Mouse (Mus musculus) embryonic facial prominence, embryonic 15.5 days (tissue): ENCODE results near the gene Snrk. TPM values are rescaled to one million over a fixed set of nuclear protein-coding genes. Genes with fewer than 3 reads are reported as not detected.

ENCODE experiments used
- ATAC-seq: fragments of 200-750 bp; cut with Nextera tagmentation; 2 replicates; pipeline ENCODE4 v1.8.0; 2017; ENCODE audit warnings: low read depth, moderate TSS enrichment; ENCODE audit not compliant: insufficient number of reproducible peaks, low FRiP score, low TSS enrichment
- H3K27ac ChIP-seq: fragments of 300-500 bp; sonication (generic); replicated peaks from 2 replicates; pipeline ENCODE4 v1.5.1; 2015; ENCODE audit warnings: mild to moderate bottlenecking, inconsistent platforms
- H3K27me3 ChIP-seq: fragments of 300-500 bp; sonication (generic); 2 replicates; pipeline ENCODE4 v1.6.1; 2015; ENCODE audit warnings: inconsistent platforms
- H3K36me3 ChIP-seq: fragments of 300-500 bp; sonication (generic); 2 replicates; pipeline ENCODE4 v1.6.1; 2015; ENCODE audit warnings: mild to moderate bottlenecking, inconsistent platforms
- H3K4me1 ChIP-seq: fragments of 300-500 bp; sonication (generic); 2 replicates; pipeline ENCODE4 v1.6.1; 2015; ENCODE audit warnings: inconsistent platforms
- H3K4me2 ChIP-seq: fragments of 300-500 bp; sonication (generic); replicated peaks from 2 replicates; pipeline ENCODE4 v1.6.1; 2015; ENCODE audit warnings: mild to moderate bottlenecking, inconsistent platforms
- H3K4me3 ChIP-seq: fragments of 300-500 bp; sonication (generic); replicated peaks from 2 replicates; pipeline ENCODE4 v1.5.1; 2015; ENCODE audit warnings: mild to moderate bottlenecking, inconsistent platforms
- H3K9ac ChIP-seq: fragments of 300-500 bp; sonication (generic); 2 replicates; pipeline ENCODE4 v1.6.1; 2015; ENCODE audit warnings: inconsistent platforms
- H3K9me3 ChIP-seq: fragments of 300-500 bp; sonication (generic); replicated peaks from 2 replicates; pipeline ENCODE4 v1.6.1; 2016; ENCODE audit warnings: inconsistent platforms
- WGBS: fragments of 180-500 bp; shearing (Covaris S2); methylation state at CpG from one replicate; pipeline ENCODE4 v1.1.7; 2015; 5-methylcytosine and 5-hydroxymethylcytosine counted together
- polyA plus RNA-seq: library from polyadenylated mRNA; unstranded; fragments of >200 nt; fragmentation: Nextera tagmentation; extraction: Ambion mirVana; gene quantifications from 2 replicates; pipeline ENCODE4 v1.2.1, GENCODE M21; 2015

The Snrk gene
- polyA plus RNA-seq, 1 experiment from 2014 or later = 61.5 TPM

DNA sequence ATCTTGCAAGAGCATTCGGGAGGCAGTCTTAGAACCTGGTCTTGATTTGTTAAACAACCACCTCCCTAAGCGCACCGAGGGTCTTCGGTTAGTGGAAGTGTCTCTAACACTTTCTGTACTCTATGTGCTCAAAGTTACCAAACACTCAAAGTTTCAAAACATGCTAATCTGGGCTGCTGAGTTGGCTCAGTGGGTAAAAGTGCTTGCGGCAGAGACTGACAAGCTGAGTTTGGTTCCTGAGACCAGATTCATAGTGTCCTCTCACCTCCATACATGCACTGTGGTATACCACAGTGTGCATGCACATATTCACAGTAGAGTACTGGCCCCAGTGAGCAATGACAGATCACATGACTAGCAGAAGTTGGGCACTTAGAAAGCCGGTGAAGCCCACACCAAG is 30.0 kb upstream of the Snrk start:
- no peak overlapping the region for H3K4me3 ChIP-seq
- H3K9ac ChIP-seq = no peak overlapping the region
- no peak overlapping the region for H3K27ac ChIP-seq
- H3K36me3 ChIP-seq = no peaks in the 10 kb centered on the region
- no peak for ATAC-seq
- H3K27me3 ChIP-seq = no peaks in the 10 kb centered on the region
- H3K4me2 ChIP-seq = no peak overlapping the region
- WGBS = 89% methylated on average over 6 of the region's 6 CpGs
- no peaks in the 10 kb centered on the region for H3K9me3 ChIP-seq
- peaks cover 8% of the 10 kb centered on the region; the same call in 1 of the 2 replicates for H3K4me1 ChIP-seq

DNA sequence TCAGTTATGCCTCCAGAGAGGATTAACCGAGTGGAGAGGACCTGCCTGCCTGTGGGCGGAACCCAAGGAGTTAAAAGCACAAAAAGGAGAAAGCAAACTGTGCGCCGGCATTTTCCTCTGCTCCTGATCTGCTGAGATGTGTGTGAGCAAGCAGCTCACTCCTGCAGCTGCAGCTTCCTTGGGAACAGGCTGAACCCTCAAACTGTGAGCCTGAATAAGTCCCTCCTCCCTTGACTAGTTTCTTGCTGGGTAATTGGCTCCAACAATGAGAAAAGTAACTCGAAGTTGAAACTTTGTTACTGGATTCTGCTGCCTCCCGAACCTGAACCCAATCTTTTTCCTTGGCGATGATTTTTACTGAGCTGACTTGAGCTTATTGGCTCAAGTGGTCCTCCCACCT is 25.9 kb upstream of the Snrk start:
- Histone ChIP-seq H3K9me3 (no peaks in the 10 kb centered on the region), H3K36me3 (no peaks in the 10 kb centered on the region), H3K4me1 (peaks cover 6% of the 10 kb centered on the region; the same call in 1 of the 2 replicates), H3K27me3 (no peaks in the 10 kb centered on the region), H3K27ac (no peak overlapping the region), H3K4me2 (no peak overlapping the region), H3K4me3 (no peak overlapping the region), H3K9ac (no peak overlapping the region)
- 52% methylated on average over 7 of the region's 7 CpGs for WGBS
- no peak for ATAC-seq

DNA sequence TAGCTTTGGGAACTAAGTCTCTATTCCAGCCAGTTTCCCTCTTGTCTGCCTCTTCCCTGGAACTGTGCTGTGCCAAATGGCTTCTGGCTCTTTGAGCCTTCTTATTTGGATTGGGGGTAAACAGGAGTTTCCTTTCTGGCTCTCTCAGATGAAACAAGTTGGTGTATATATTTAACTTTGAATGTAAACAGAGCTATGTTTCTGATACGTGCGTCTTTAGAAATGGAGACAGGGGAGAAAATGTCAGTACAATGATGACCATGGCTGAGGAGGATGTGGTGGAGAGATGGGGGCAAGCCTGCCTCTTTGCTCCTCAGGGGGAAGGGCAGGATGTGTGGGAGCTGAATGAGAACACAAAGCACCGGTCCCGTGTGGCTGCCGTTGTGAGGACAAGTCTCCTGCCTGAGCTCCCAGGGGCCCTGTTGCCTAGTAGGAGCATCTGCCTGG is 25.3 kb upstream of the Snrk start:
- no peak overlapping the region for H3K4me2 ChIP-seq

DNA sequence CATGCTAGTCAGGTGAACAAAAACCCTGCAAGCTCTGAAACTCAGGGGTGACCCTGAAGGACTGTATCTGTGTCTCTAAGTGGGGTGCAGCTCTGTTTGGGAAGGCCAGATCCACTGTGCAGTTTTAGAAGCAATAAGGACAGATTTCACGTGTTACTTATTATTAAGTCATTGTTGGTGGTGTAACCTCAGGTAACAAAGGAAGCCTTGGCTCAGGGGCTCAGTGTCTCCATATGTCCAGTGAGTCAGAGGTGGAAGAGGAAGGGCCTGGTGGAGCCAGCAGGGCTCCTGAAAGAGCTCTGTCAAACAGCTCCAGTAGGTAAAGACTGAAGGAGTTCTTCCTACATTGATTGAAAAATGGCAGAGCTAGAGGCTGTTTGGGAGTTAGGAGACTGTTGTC is 22.9 kb upstream of the Snrk start:
- no peak for ATAC-seq
- no peaks in the 10 kb centered on the region for H3K36me3 ChIP-seq
- H3K27me3 ChIP-seq = no peaks in the 10 kb centered on the region
- H3K4me3 ChIP-seq = no peak overlapping the region
- H3K27ac ChIP-seq = no peak overlapping the region
- H3K4me1 ChIP-seq = peaks cover 6% of the 10 kb centered on the region; the same call in 1 of the 2 replicates
- H3K9ac ChIP-seq = no peak overlapping the region
- 69% methylated on average over 1 of the region's 1 CpGs for WGBS
- no peaks in the 10 kb centered on the region for H3K9me3 ChIP-seq
- no peak overlapping the region for H3K4me2 ChIP-seq

More for the DNA sequence above, 25.3 kb upstream of the Snrk start:
- Histone ChIP-seq H3K27ac (no peak overlapping the region), H3K9me3 (no peaks in the 10 kb centered on the region), H3K27me3 (no peaks in the 10 kb centered on the region), H3K36me3 (no peaks in the 10 kb centered on the region), H3K4me3 (no peak overlapping the region), H3K9ac (no peak overlapping the region), H3K4me1 (peaks cover 6% of the 10 kb centered on the region; the same call in 1 of the 2 replicates)
- ATAC-seq = no peak
- 39% methylated on average over 5 of the region's 5 CpGs for whole genome bisulfite sequencing

DNA sequence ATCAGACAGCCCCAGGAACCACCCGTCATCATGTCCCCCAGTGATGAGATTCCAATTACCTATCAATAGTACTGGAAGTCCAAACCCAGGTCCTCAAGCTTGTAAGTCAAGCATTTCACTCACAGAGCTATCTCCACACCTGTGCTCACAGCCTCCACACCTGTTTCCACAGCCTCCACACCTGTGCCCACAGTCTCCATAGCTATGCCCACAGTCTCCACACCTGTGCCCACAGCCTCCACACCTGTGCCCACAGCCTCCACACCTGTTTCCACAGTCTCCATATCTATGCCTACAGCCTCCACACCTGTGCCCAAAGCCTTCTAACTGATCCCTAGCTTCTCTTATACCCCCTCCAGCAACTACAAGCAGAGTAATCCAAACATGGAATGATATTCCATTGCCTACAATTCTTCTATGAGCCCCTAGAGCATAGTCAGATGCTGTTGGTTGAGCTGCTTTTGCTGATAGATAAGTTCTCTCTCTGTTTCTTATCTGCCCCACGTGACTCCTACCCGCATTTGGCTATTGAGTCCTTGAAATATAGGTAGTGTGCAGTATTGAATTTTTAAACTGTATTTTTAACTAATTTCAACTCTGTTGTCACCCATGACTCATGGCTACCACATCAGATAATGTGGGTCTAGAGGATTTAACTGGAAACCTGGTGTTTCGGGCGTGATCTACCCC is 20.1 kb upstream of the Snrk start:
- ATAC-seq = no peak
- H3K4me1 ChIP-seq = peaks cover 2% of the 10 kb centered on the region; the same call in 1 of the 2 replicates
- no peak overlapping the region for H3K9ac ChIP-seq
- no peaks in the 10 kb centered on the region for H3K36me3 ChIP-seq
- H3K27me3 ChIP-seq = no peaks in the 10 kb centered on the region
- H3K27ac ChIP-seq = no peak overlapping the region
- H3K9me3 ChIP-seq = no peaks in the 10 kb centered on the region
- no peak overlapping the region for H3K4me3 ChIP-seq
- WGBS = 86% methylated on average over 5 of the region's 5 CpGs
- H3K4me2 ChIP-seq = no peak overlapping the region

DNA sequence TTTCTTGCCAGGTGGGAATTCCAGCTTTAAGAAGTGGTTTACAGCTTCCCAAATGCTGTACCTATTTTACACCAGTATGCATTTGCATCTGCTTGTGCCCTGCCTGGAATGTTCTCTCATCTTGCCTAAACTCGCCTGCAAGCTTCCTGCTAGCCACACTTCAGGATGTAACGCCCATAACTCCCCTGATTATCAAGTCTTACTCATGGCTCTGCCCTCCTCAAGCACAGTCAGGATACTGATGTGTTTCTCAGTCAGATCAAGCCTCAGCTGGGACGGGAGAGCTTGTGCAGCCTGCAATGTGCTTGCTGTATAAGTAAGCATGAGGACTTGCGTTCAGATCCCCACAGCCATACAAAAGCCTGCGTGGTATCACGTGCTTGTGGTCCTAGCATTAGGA is 19.5 kb upstream of the Snrk start:
- Histone ChIP-seq H3K4me3 (no peak overlapping the region), H3K9ac (no peak overlapping the region), H3K4me1 (no peaks in the 10 kb centered on the region), H3K9me3 (no peaks in the 10 kb centered on the region), H3K27me3 (no peaks in the 10 kb centered on the region), H3K27ac (no peak overlapping the region), H3K36me3 (no peaks in the 10 kb centered on the region), H3K4me2 (no peak overlapping the region)
- 56% methylated on average over 6 of the region's 6 CpGs for WGBS
- ATAC-seq = no peak

DNA sequence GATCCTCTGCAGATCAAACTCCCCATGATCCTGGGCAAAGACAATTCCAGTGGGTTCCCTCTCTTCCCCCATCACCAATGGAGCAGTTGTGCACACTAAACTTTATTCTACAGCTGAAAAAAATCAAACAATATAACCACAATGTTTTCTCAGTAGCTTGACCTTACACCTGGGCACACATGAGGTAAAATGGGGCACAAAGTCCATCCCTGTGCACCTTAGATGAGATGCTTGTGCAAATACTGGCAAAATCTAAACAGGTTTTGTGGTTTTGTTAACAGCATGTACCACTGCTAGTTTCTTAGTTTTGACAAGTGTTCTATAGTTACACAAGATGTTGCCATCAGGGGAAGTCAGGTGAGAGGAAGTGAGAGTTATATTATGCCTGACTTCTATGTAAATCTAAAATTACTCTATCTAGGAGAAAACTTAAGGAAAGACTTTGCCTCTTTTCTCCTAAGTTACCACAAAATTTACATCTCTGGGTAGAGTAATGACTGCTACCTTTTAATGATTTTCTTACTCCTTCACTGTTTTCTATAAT is 16.4 kb upstream of the Snrk start:
- H3K36me3 ChIP-seq = no peaks in the 10 kb centered on the region
- H3K4me2 ChIP-seq = no peak overlapping the region
- H3K4me1 ChIP-seq = no peaks in the 10 kb centered on the region
- H3K4me3 ChIP-seq = no peak overlapping the region
- ATAC-seq = no peak
- no peaks in the 10 kb centered on the region for H3K9me3 ChIP-seq
- H3K27me3 ChIP-seq = no peaks in the 10 kb centered on the region
- no peak overlapping the region for H3K9ac ChIP-seq
- H3K27ac ChIP-seq = no peak overlapping the region

DNA sequence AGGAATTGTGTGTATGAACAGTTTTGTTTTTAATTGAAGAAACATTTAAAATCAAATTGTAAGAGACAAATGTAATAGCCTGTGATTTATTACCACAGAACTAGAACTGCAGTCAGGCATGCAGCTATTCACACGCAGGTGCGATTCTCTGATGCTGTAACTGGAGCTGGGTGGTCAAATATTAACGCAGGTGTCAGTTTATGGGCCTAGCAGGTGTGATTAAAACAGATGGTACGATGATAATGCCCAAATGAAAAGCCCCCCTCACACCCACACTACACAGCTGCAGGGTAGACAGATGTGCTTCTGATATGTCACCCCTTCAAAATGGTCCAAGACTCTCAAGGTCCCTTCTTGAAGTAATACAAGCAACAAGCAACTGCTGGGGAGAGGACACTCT is 15.9 kb upstream of the Snrk start:
- no peak overlapping the region for H3K4me3 ChIP-seq
- no peak overlapping the region for H3K27ac ChIP-seq
- H3K4me2 ChIP-seq = no peak overlapping the region
- no peaks in the 10 kb centered on the region for H3K27me3 ChIP-seq
- no peak overlapping the region for H3K9ac ChIP-seq
- H3K36me3 ChIP-seq = no peaks in the 10 kb centered on the region
- no peak for ATAC-seq
- no peaks in the 10 kb centered on the region for H3K9me3 ChIP-seq
- no peaks in the 10 kb centered on the region for H3K4me1 ChIP-seq
- 67% methylated on average over 4 of the region's 4 CpGs for WGBS

DNA sequence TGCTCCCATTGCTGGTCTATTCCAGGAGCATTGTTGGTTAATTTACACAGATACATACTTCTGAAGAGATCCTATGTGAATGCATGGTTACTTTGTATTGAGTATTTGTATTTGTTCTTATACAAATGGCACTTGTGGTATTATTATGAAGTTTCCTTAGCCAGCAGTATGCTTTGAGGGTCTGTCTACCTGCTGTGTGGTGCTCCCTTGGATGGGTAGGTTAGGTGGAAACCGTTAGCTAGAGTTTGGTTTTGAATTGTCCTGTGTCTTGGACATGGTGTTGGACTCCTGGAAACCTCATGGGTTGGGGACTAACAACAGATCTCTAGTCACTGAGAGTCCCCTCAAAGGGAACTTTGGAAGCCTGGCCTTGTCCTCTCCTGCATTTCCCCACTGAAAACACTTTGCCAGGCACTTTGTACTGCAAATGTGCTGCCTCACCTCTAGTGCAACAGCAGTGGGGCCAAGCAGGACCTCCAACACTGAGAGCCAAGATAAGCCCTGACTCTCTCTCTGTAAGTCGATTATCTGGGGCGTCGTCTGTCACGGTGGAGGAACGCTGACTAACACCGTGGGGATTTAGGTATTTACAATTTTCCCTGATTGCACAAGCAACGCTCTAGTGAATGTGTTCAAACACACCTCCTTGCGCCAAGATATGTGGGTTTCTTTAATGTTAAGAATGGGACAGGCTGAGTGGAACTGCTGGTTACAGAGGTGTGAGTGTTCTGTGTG is 13.3 kb upstream of the Snrk start:
- H3K4me1 ChIP-seq = no peaks in the 10 kb centered on the region
- 58% methylated on average over 9 of the region's 9 CpGs for WGBS
- no peaks in the 10 kb centered on the region for H3K27me3 ChIP-seq
- H3K4me2 ChIP-seq = no peak overlapping the region
- no peak overlapping the region for H3K27ac ChIP-seq
- no peak overlapping the region for H3K4me3 ChIP-seq
- ATAC-seq = no peak
- no peaks in the 10 kb centered on the region for H3K36me3 ChIP-seq
- H3K9ac ChIP-seq = no peak overlapping the region
- H3K9me3 ChIP-seq = no peaks in the 10 kb centered on the region

DNA sequence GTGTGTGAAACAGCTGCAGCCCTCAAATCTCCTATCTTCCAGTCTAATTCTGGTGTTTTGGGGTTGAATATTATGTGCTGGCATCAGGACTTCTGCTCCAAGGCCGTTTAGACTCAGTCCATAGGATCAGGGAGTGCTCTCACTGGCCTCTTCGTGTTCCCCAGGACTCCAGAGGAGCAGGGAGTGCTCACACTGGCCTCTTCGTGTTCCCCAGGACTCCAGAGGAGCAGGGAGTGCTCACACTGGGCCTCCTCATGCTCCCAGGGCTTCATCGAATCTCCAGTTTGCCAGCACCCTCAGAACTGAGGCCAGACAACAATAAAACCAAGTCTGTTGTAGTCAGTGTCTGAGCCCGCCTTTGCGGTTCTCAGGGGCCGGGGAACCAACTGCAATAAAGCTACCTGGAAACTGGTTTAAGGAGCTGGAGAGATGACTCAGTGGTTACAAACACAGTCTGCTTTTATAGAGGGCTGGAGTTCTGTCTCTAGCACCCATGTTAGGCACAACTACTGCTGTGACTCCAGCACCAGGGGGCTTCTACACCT is 12.7 kb upstream of the Snrk start:
- H3K27ac ChIP-seq = no peak overlapping the region
- H3K4me1 ChIP-seq = no peaks in the 10 kb centered on the region
- no peak overlapping the region for H3K9ac ChIP-seq
- no peaks in the 10 kb centered on the region for H3K36me3 ChIP-seq
- H3K4me3 ChIP-seq = no peak overlapping the region
- H3K4me2 ChIP-seq = no peak overlapping the region
- ATAC-seq = no peak
- 60% methylated on average over 7 of the region's 7 CpGs for WGBS
- no peaks in the 10 kb centered on the region for H3K27me3 ChIP-seq
- no peaks in the 10 kb centered on the region for H3K9me3 ChIP-seq

DNA sequence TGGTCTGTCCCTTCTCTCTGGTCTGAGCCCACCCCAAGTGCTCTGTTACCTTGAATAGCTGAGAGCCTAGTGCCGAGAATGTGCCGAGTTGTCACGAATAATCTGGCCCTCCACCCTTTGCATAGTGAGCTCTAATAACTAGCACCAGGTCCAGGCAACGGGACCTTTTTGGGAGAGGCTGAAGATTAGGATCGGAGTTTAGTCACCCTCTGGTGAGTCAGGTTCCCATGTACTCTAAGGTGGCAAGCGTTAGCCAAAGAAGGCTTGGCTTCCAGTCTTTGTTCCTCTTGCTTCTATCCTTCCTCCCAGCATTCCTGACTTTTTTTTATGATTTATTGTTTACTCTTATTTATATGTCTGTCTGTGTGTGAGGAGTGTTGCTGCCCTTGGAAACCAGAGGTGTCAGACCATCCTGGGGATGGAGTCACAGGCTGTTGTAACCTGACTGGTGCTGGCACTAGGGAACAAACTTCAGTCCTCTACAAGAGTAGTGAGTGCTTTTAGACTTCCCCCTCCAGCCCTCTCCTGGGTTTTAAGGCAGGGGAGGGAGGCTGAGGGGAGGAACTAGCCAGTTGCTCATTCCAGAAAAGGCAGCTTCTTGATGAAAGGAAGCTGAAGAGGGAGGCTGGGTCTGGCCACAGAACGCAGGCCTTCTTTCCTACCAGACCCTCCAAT is 9.2 kb upstream of the Snrk start:
- Histone ChIP-seq H3K4me2 (no peak overlapping the region), H3K36me3 (no peaks in the 10 kb centered on the region), H3K9me3 (no peaks in the 10 kb centered on the region), H3K27me3 (no peaks in the 10 kb centered on the region), H3K4me1 (peaks cover 9% of the 10 kb centered on the region), H3K9ac (no peak overlapping the region), H3K4me3 (no peak overlapping the region), H3K27ac (no peak overlapping the region)
- WGBS = 64% methylated on average over 7 of the region's 7 CpGs
- ATAC-seq = no peak
